Mouse (Mus musculus) embryonic facial prominence, embryonic 14.5 days (tissue): ENCODE data around the gene Nploc4. TPM values are rescaled to one million over a fixed set of nuclear protein-coding genes. Genes with fewer than 3 reads are reported as not detected.
A peak's percentile ranks its signal among the peaks of the same experiment; 100 is the strongest.

Experiments used
- ATAC-seq: fragments of 200-750 bp; cut with Nextera tagmentation; 2 replicates; pipeline ENCODE4 v1.8.0; 2017; ENCODE audit warnings: low read depth, moderate number of reproducible peaks, moderate TSS enrichment
- DNase-seq: peaks from one replicate; pipeline ENCODE4 v3.0.0-alpha.2; 2015; ENCODE audit warnings: low spot score
- H3K27ac ChIP-seq: fragments of 300-500 bp; sonication (generic); replicated peaks from 2 replicates; pipeline ENCODE4 v1.5.1; 2014; ENCODE audit warnings: low read depth, mild to moderate bottlenecking, low read length, moderate library complexity
- H3K27me3 ChIP-seq: fragments of 300-500 bp; sonication (generic); replicated peaks from 2 replicates; pipeline ENCODE4 v1.6.1; 2014; ENCODE audit warnings: low read length; ENCODE audit not compliant: control insufficient read depth, insufficient read depth
- H3K36me3 ChIP-seq: fragments of 300-500 bp; sonication (generic); 2 replicates; pipeline ENCODE4 v1.6.1; 2014; ENCODE audit warnings: low read length, mixed read lengths; ENCODE audit not compliant: control insufficient read depth, insufficient read depth
- H3K4me1 ChIP-seq: fragments of 300-500 bp; sonication (generic); 2 replicates; pipeline ENCODE4 v1.6.1; 2014; ENCODE audit warnings: antibody characterized with exemption, low read length; ENCODE audit not compliant: control insufficient read depth, insufficient read depth
- H3K4me2 ChIP-seq: fragments of 300-500 bp; sonication (generic); 2 replicates; pipeline ENCODE4 v1.6.1; 2014; ENCODE audit warnings: low read depth, mild to moderate bottlenecking, low read length, moderate library complexity, mixed read lengths
- H3K4me3 ChIP-seq: fragments of 300-500 bp; sonication (generic); 2 replicates; pipeline ENCODE4 v1.5.1; 2014; ENCODE audit warnings: low read depth, mild to moderate bottlenecking, low read length
- H3K9ac ChIP-seq: fragments of 300-500 bp; sonication (generic); 2 replicates; pipeline ENCODE4 v1.6.1; 2014; ENCODE audit warnings: low read depth, mild to moderate bottlenecking, low read length, moderate library complexity, mixed read lengths
- H3K9me3 ChIP-seq: fragments of 300-500 bp; sonication (generic); 2 replicates; pipeline ENCODE4 v1.6.1; 2016; ENCODE audit warnings: low read length; ENCODE audit not compliant: control insufficient read depth
- WGBS: fragments of 180-500 bp; shearing (Covaris S2); extraction: QIAGEN DNeasy Blood & Tissue Kit; methylation state at CpG from one replicate; pipeline ENCODE4 v1.1.7; 2014; 5-methylcytosine and 5-hydroxymethylcytosine counted together
- polyA plus RNA-seq: library from polyadenylated mRNA; unstranded; fragments of >200 nt; fragmentation: Nextera tagmentation; extraction: Ambion mirVana; gene quantifications from 2 replicates; pipeline ENCODE4 v1.2.1, GENCODE M21; 2014

Gene Nploc4
- polyA plus RNA-seq, 1 experiment from 2014 or later = 38.1 TPM

- peak overlapping the region; percentile 84 for H3K9ac ChIP-seq
- H3K27ac ChIP-seq = peak overlapping the region; percentile 48; the same call in 1 of the 2 replicates
- H3K36me3 ChIP-seq = peaks cover 73% of the 10 kb centered on the region
- peaks cover 16% of the 10 kb centered on the region; the same call in 1 of the 2 replicates for H3K4me1 ChIP-seq
- ATAC-seq (no peak; the same call in none of the 2 replicates), DNase-seq (no peak)
- H3K4me3 ChIP-seq = peak overlapping the region; percentile 84
- no peaks in the 10 kb centered on the region for H3K27me3 ChIP-seq
- H3K4me2 ChIP-seq = peak overlapping the region; percentile 96
- no peaks in the 10 kb centered on the region for H3K9me3 ChIP-seq
- WGBS = 5% methylated on average over 25 of the region's 40 CpGs
Measured at GRCm38 (mm10) chr11:120378031-120378610, 59.4 kb downstream of the Nploc4 start.

DNA sequence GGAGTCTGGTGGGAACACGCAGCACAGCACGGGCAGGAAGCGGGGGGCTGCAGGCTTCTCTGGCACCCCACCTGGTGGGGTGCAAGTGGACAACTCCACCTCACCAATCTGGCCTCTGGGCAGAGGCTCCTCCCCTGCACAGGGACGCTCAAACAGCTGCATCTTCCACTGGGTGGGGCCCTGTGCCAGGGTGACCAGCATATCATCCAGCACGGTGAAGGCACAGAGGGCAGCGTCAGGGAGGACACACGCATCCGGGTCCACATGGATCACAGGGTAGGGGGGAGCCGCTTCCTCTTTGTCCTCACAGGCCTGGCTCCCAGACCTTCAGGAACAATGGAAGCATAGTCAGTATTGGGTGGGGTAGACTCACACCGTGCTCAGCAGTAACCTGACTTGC lies 60.2 kb downstream of the Nploc4 start:
- ATAC-seq (no peak), DNase-seq (no peak)
- H3K9me3 ChIP-seq = no peaks in the 10 kb centered on the region
- peak overlapping the region; percentile 84 for H3K4me3 ChIP-seq
- peak overlapping the region; percentile 96 for H3K4me2 ChIP-seq
- H3K4me1 ChIP-seq = peaks cover 16% of the 10 kb centered on the region; the same call in 1 of the 2 replicates
- H3K36me3 ChIP-seq = peaks cover 73% of the 10 kb centered on the region
- H3K9ac ChIP-seq = peak overlapping the region; percentile 84; the same call in 1 of the 2 replicates
- WGBS = 70% methylated on average over 9 of the region's 10 CpGs
- H3K27me3 ChIP-seq = no peaks in the 10 kb centered on the region
- no peak overlapping the region for H3K27ac ChIP-seq

- Histone ChIP-seq H3K27me3 (no peaks in the 10 kb centered on the region), H3K4me3 (no peak overlapping the region), H3K27ac (no peak overlapping the region), H3K36me3 (peaks cover 73% of the 10 kb centered on the region), H3K9me3 (no peaks in the 10 kb centered on the region), H3K4me1 (peaks cover 16% of the 10 kb centered on the region; the same call in 1 of the 2 replicates), H3K4me2 (no peak overlapping the region), H3K9ac (no peak overlapping the region)
- 85% methylated on average over 17 of the region's 17 CpGs for WGBS
- DNase-seq = no peak
- ATAC-seq = no peak
Measured at GRCm38 (mm10) chr11:120376302-120377160, 61.0 kb downstream of the Nploc4 start.

- WGBS = 97% methylated on average over 10 of the region's 10 CpGs
Measured at GRCm38 (mm10) chr11:120375324-120375723, 62.2 kb downstream of the Nploc4 start.

GRCm38 (mm10) chr11:120373820-120374586 lies 63.5 kb downstream of the Nploc4 start:
- Histone ChIP-seq H3K9me3 (no peaks in the 10 kb centered on the region), H3K4me3 (no peak overlapping the region), H3K27ac (0 out of 2 replicates have a peak overlapping the region, but pooled peaks have one; percentile 28), H3K4me2 (no peak overlapping the region), H3K4me1 (peaks cover 10% of the 10 kb centered on the region; the same call in 1 of the 2 replicates), H3K27me3 (no peaks in the 10 kb centered on the region), H3K9ac (no peak overlapping the region), H3K36me3 (peaks cover 71% of the 10 kb centered on the region)
- no peak for DNase-seq
- ATAC-seq = no peak
- 83% methylated on average over 23 of the region's 23 CpGs for WGBS

More at GRCm38 (mm10) chr11:120375324-120375723, 62.2 kb downstream of the Nploc4 start:
- peaks cover 16% of the 10 kb centered on the region; the same call in 1 of the 2 replicates for H3K4me1 ChIP-seq
- ATAC-seq (no peak), DNase-seq (no peak)
- H3K4me3 ChIP-seq = no peak overlapping the region
- H3K9ac ChIP-seq = no peak overlapping the region
- peaks cover 61% of the 10 kb centered on the region for H3K36me3 ChIP-seq
- H3K27ac ChIP-seq = no peak overlapping the region
- no peaks in the 10 kb centered on the region for H3K9me3 ChIP-seq
- H3K4me2 ChIP-seq = no peak overlapping the region
- no peaks in the 10 kb centered on the region for H3K27me3 ChIP-seq

- Histone ChIP-seq H3K36me3 (peaks cover 73% of the 10 kb centered on the region), H3K27me3 (no peaks in the 10 kb centered on the region), H3K9me3 (no peaks in the 10 kb centered on the region), H3K9ac (no peak overlapping the region), H3K4me1 (peaks cover 9% of the 10 kb centered on the region; the same call in 1 of the 2 replicates), H3K27ac (no peak overlapping the region), H3K4me2 (no peak overlapping the region), H3K4me3 (no peak overlapping the region)
- ATAC-seq (no peak), DNase-seq (no peak)
- WGBS = 63% methylated on average over 13 of the region's 13 CpGs
Measured at GRCm38 (mm10) chr11:120373025-120373424, 64.5 kb downstream of the Nploc4 start.

DNA sequence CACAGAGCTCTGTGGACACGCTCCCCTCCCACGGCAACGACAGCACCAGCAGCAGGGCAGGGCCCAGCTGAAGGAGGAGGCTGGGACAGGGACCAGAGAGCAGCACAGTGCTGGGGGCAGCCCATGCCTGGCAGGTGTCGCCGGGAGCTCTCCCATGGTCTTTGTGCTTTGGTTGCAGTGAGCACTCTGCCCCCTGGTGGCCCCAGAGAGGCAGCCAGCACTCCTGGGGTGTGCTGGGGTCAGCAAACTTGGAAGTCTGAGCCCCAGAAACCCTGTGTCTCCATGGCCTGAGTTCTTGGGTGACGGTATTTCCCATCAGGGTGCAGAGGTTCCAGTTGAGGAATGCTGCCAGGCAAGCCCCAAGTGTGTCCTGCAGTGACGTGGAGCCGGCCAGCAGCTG lies 67.9 kb downstream of the Nploc4 start:
- H3K4me2 ChIP-seq = no peak overlapping the region
- H3K4me1 ChIP-seq = no peaks in the 10 kb centered on the region
- no peaks in the 10 kb centered on the region for H3K9me3 ChIP-seq
- ATAC-seq (peak; percentile 73), DNase-seq (peak; percentile 68)
- no peaks in the 10 kb centered on the region for H3K27me3 ChIP-seq
- 30% methylated on average over 8 of the region's 8 CpGs for WGBS
- H3K27ac ChIP-seq = no peak overlapping the region
- H3K36me3 ChIP-seq = peaks cover 46% of the 10 kb centered on the region
- no peak overlapping the region for H3K9ac ChIP-seq
- H3K4me3 ChIP-seq = no peak overlapping the region

DNA sequence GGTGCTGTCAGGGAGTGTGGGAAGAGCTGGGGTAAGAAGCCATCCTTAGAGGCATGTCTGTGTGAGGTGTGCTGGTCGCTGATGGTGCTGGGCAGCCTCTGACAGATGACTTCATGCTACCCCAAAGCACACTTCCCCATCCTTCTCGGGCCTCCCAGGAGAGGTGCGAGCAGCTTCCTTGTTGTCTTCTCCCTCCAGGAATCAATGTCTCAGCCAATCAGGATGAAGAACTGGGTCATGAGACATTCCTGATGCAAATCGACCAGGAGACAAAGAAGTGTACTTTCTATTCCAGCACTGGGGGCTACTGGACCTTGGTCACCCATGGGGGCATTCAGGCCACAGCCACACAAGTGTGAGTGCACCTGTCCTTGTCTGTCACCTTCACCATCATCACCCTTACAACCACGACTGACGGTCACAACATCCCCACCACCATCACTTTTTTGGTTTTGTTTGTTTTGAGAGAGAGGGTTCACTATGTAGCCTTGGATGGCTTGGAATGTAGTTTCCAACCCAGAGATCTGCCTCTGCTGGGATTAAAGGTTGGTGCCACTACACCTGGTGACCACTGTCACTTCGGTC lies 71.0 kb downstream of the Nploc4 start:
- H3K4me1 ChIP-seq = no peaks in the 10 kb centered on the region; the same call in 1 of the 2 replicates
- no peaks in the 10 kb centered on the region for H3K27me3 ChIP-seq
- no peak overlapping the region for H3K4me2 ChIP-seq
- no peak overlapping the region for H3K9ac ChIP-seq
- H3K4me3 ChIP-seq = no peak overlapping the region
- ATAC-seq (no peak), DNase-seq (no peak)
- H3K9me3 ChIP-seq = no peaks in the 10 kb centered on the region
- no peak overlapping the region for H3K27ac ChIP-seq
- 34% methylated on average over 7 of the region's 7 CpGs for WGBS
- peaks cover 15% of the 10 kb centered on the region for H3K36me3 ChIP-seq
